Mouse (Mus musculus) small intestine, adult 2 months (tissue): ENCODE results near the gene Cbfa2t3.

Experiments
- CTCF ChIP-seq: fragments of 200-500 bp; IDR thresholded peaks from 2 replicates; pipeline ENCODE4 v1.5.1; 2012; ENCODE audit warnings: low read depth, mild to moderate bottlenecking, control low read depth, inconsistent platforms, low read length, moderate library complexity, mixed read lengths; ENCODE audit not compliant: insufficient replicate concordance, insufficient read length; ENCODE audit errors: extremely low read depth
- POLR2A ChIP-seq: fragments of 200-500 bp; IDR thresholded peaks from 2 replicates; pipeline ENCODE4 v1.6.1; 2012; ENCODE audit warnings: low read depth, mild to moderate bottlenecking, control low read depth, inconsistent platforms, low read length, moderate library complexity

DNA sequence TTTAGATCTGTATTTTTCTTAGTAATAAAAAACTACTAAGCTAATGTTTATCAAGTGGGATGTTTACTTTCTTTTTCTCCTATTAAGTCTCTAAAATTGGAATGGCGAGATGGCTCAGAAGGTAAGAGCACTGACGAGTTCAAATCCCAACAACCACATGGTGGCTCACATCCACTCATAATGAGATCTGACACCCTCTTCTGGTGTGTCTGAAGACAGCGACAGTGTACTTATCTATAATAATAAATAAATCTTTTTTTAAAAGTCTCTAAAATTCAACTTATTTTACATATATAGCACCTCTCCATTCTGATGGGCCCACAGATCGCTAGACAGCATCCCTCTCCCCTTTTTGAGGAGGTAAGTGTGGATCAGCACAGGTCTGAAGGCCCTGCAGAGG is 88.7 kb downstream of the Cbfa2t3 start:
- no peak for TF ChIP-seq CTCF
- TF ChIP-seq POLR2A, result no peak
